Mouse (Mus musculus) embryo, embryonic 10 days (tissue): Measurements from ENCODE around the gene Frs2.
"Not testable (repeated sequence)": the region's sequence is repeated elsewhere in the genome, so short reads cannot be mapped to it uniquely, and the experiment has no call there.

ENCODE experiments used
- DNase-seq: peaks from one replicate; pipeline ENCODE4 v3.0.0-alpha.2; 2015; ENCODE audit warnings: low spot score

The Frs2 gene

GRCm38 (mm10) chr10:117146421-117146820 lies 1.9 kb downstream of the Frs2 start:
- no peak for DNase-seq

- peak; percentile 3 for DNase-seq
Measured at GRCm38 (mm10) chr10:117145546-117146265, 2.6 kb downstream of the Frs2 start.

GRCm38 (mm10) chr10:117144628-117145027 lies 3.7 kb downstream of the Frs2 start:
- no peak for DNase-seq

GRCm38 (mm10) chr10:117144071-117144470 lies 4.3 kb downstream of the Frs2 start:
- no peak for DNase-seq

- DNase-seq, result no peak
Measured at GRCm38 (mm10) chr10:117143311-117143710, 5.0 kb downstream of the Frs2 start.

- peak; percentile 45 for DNase-seq
Measured at GRCm38 (mm10) chr10:117141939-117142552, 6.3 kb downstream of the Frs2 start.

GRCm38 (mm10) chr10:117131506-117131905 lies 16.8 kb downstream of the Frs2 start:
- DNase-seq, result not testable (repeated sequence)

- no peak for DNase-seq
Measured at GRCm38 (mm10) chr10:117130037-117130436, 18.3 kb downstream of the Frs2 start.

GRCm38 (mm10) chr10:117128693-117129092 lies 19.6 kb downstream of the Frs2 start:
- no peak for DNase-seq

- DNase-seq, result no peak
Measured at GRCm38 (mm10) chr10:117127480-117127879, 20.9 kb downstream of the Frs2 start.

GRCm38 (mm10) chr10:117126719-117127118 lies 21.6 kb downstream of the Frs2 start:
- DNase-seq, result no peak

GRCm38 (mm10) chr10:117126233-117126632 lies 22.1 kb downstream of the Frs2 start:
- DNase-seq, result no peak

- DNase-seq, result no peak
Measured at GRCm38 (mm10) chr10:117121448-117121847, 26.9 kb downstream of the Frs2 start.

GRCm38 (mm10) chr10:117120051-117120666 lies 28.2 kb downstream of the Frs2 start:
- DNase-seq, result no peak

GRCm38 (mm10) chr10:117119531-117119930 lies 28.8 kb downstream of the Frs2 start:
- no peak for DNase-seq

- DNase-seq, result no peak
Measured at GRCm38 (mm10) chr10:117118421-117118831, 29.9 kb downstream of the Frs2 start.

GRCm38 (mm10) chr10:117115652-117116051 lies 32.7 kb downstream of the Frs2 start:
- no peak for DNase-seq

- DNase-seq, result no peak
Measured at GRCm38 (mm10) chr10:117112545-117112944, 35.8 kb downstream of the Frs2 start.

- DNase-seq, result peak; percentile 37
Measured at GRCm38 (mm10) chr10:117111455-117111854, 36.9 kb downstream of the Frs2 start.

- DNase-seq, result no peak
Measured at GRCm38 (mm10) chr10:117110271-117110670, 38.1 kb downstream of the Frs2 start.

GRCm38 (mm10) chr10:117106686-117107085 lies 41.6 kb downstream of the Frs2 start:
- no peak for DNase-seq

- DNase-seq, result no peak
Measured at GRCm38 (mm10) chr10:117106244-117106643, 42.1 kb downstream of the Frs2 start.

GRCm38 (mm10) chr10:117105015-117105414 lies 43.3 kb downstream of the Frs2 start:
- DNase-seq, result no peak
